Mouse (Mus musculus) cerebellum, adult 2 months (tissue): ENCODE data around the gene Bach2.

Experiments used
- CTCF ChIP-seq: fragments of 200-500 bp; IDR thresholded peaks from 2 replicates; pipeline ENCODE4 v1.5.1; 2011; ENCODE audit warnings: low read depth, mild to moderate bottlenecking, control low read depth, low read length, moderate library complexity, borderline replicate concordance; ENCODE audit not compliant: insufficient read depth
- POLR2A ChIP-seq: fragments of 200-500 bp; IDR thresholded peaks from 2 replicates; pipeline ENCODE4 v1.6.1; 2011; ENCODE audit warnings: low read length, control low read depth, borderline replicate concordance; ENCODE audit not compliant: insufficient read depth

- TF ChIP-seq CTCF, result no peak
- no peak for TF ChIP-seq POLR2A
Observed at GRCm38 (mm10) chr4:32525000-32525399, 286.4 kb downstream of the Bach2 start.
